Mouse (Mus musculus): ENCODE data around the gene Edem1.

DNA sequence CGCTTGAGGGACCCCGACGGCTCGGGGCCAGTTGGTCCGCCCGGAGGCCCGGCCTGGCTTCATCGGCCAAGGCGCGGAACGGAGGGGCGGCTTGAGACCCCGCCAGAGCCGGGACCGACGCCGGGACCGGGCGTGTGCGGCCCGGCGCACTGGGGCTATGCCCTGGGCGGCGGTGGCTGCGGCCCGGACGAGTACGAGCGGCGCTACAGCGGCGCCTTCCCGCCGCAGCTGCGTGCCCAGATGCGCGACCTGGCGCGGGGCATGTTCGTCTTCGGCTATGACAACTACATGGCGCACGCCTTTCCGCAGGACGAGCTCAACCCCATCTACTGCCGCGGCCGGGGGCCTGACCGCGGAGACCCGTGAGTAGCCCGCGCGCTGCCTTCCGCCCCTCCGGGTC, 431 bp downstream of the Edem1 start:
- TF ChIP-seq POLR2A (IDR thresholded peaks at IDR 0.05; ENCODE audit: insufficient read length, low read depth) (no peak), E2F4 (IDR thresholded peaks at IDR 0.05; ENCODE audit: insufficient read depth) (no peak), MAX (IDR thresholded peaks at IDR 0.05; ENCODE audit: low read depth) (no peak)
